Mouse (Mus musculus) lung, embryonic 14.5 days (tissue): ENCODE measurements around the gene Fam13c. TPM values are rescaled to one million over a fixed set of nuclear protein-coding genes. Genes with fewer than 3 reads are reported as not detected.
A peak's percentile ranks its signal among the peaks of the same experiment; 100 is the strongest.

Experiments
- ATAC-seq: fragments of 200-750 bp; cut with Nextera tagmentation; 2 replicates; pipeline ENCODE4 v1.8.0; 2017; ENCODE audit warnings: mild to moderate bottlenecking, moderate TSS enrichment, moderate library complexity; ENCODE audit not compliant: insufficient read depth
- DNase-seq: peaks from one replicate; pipeline ENCODE4 v3.0.0-alpha.2; 2015
- H3K27ac ChIP-seq: fragments of 300-500 bp; sonication (generic); 2 replicates; pipeline ENCODE4 v1.5.1; 2014; ENCODE audit warnings: low read depth, mild to moderate bottlenecking, moderate library complexity
- H3K27me3 ChIP-seq: fragments of 300-500 bp; sonication (generic); 2 replicates; pipeline ENCODE4 v1.6.1; 2014; ENCODE audit warnings: low read length, control low read depth; ENCODE audit not compliant: insufficient read depth
- H3K36me3 ChIP-seq: fragments of 300-500 bp; sonication (generic); 2 replicates; pipeline ENCODE4 v1.6.1; 2014; ENCODE audit warnings: control low read depth; ENCODE audit not compliant: insufficient read depth
- H3K4me1 ChIP-seq: fragments of 300-500 bp; sonication (generic); 2 replicates; pipeline ENCODE4 v1.6.1; 2014; ENCODE audit warnings: antibody characterized with exemption, control low read depth; ENCODE audit not compliant: insufficient read depth
- H3K4me2 ChIP-seq: fragments of 300-500 bp; sonication (generic); 2 replicates; pipeline ENCODE4 v1.6.1; 2014; ENCODE audit warnings: mild to moderate bottlenecking
- H3K4me3 ChIP-seq: fragments of 300-500 bp; sonication (generic); 2 replicates; pipeline ENCODE4 v1.5.1; 2014; ENCODE audit warnings: low read depth, low read length
- H3K9ac ChIP-seq: fragments of 300-500 bp; sonication (generic); 2 replicates; pipeline ENCODE4 v1.6.1; 2014
- H3K9me3 ChIP-seq: fragments of 300-500 bp; sonication (generic); 2 replicates; pipeline ENCODE4 v1.6.1; 2016; ENCODE audit warnings: low read depth, low read length, control low read depth
- CTCF ChIP-seq: IDR thresholded peaks from 2 replicates; pipeline ENCODE4 v1.5.1; 2016; ENCODE audit warnings: antibody characterized with exemption, low read depth
- WGBS: fragments of 180-500 bp; shearing (Covaris S2); extraction: QIAGEN DNeasy Blood & Tissue Kit; methylation state at CpG from one replicate; pipeline ENCODE4 v1.1.7; 2014; 5-methylcytosine and 5-hydroxymethylcytosine counted together
- polyA plus RNA-seq: library from polyadenylated mRNA; unstranded; fragments of >200 nt; fragmentation: Nextera tagmentation; extraction: Ambion mirVana; gene quantifications from 2 replicates; pipeline ENCODE4 v1.2.1, GENCODE M21; 2014

Fam13c gene
- polyA plus RNA-seq, 1 experiment from 2014 or later: 9.7 TPM

- peak overlapping the region; percentile 62 for H3K4me3 ChIP-seq
- under 1% methylated on average over 100 of the region's 124 CpGs for WGBS
- no peaks in the 10 kb centered on the region for H3K4me1 ChIP-seq
- DNase-seq (peak; percentile 80), ATAC-seq (peak; percentile 94)
- H3K27ac ChIP-seq: no peak overlapping the region
- no peaks in the 10 kb centered on the region for H3K36me3 ChIP-seq
- peaks cover 26% of the 10 kb centered on the region for H3K27me3 ChIP-seq
- no peak for TF ChIP-seq CTCF
- peak overlapping the region; percentile 98 for H3K4me2 ChIP-seq
- H3K9me3 ChIP-seq: no peaks in the 10 kb centered on the region
- peak overlapping the region; percentile 13 for H3K9ac ChIP-seq
Measured at GRCm38 (mm10) chr10:70599126-70599924, 159.0 kb downstream of the Fam13c start.

- TF ChIP-seq CTCF: no peak
- no peaks in the 10 kb centered on the region for H3K4me1 ChIP-seq
- H3K4me3 ChIP-seq: peak overlapping the region; percentile 62
- DNase-seq (peak; percentile 2), ATAC-seq (peak; percentile 45)
- no peak overlapping the region; the same call in 1 of the 2 replicates for H3K9ac ChIP-seq
- H3K27ac ChIP-seq: no peak overlapping the region
- H3K36me3 ChIP-seq: no peaks in the 10 kb centered on the region
- no peaks in the 10 kb centered on the region for H3K9me3 ChIP-seq
- WGBS: 1% methylated on average over 28 of the region's 28 CpGs
- peak overlapping the region; percentile 98 for H3K4me2 ChIP-seq
- peaks cover 26% of the 10 kb centered on the region for H3K27me3 ChIP-seq
Measured at GRCm38 (mm10) chr10:70599925-70600305, 159.6 kb downstream of the Fam13c start.

Other genes starting within 250 kb of the Fam13c start
- gene Mrln, start 235.8 kb upstream of the Fam13c start, polyA plus RNA-seq: 0.50 TPM in 1 of 2 replicates, not detected in the other
- gene Slc16a9, start 195.4 kb upstream of the Fam13c start, polyA plus RNA-seq: 6.3 and 6.9 TPM in 2 replicates
- 0.62 and 1.0 TPM in 2 replicates for gene Phyhipl, start 215.5 kb downstream of the Fam13c start, polyA plus RNA-seq